Mouse (Mus musculus) urinary bladder, postnatal 25 days (tissue): ENCODE results near the gene AU040320.

Source experiments
- DNase-seq: peaks from one replicate; pipeline ENCODE4 v3.0.0; 2022; ENCODE audit warnings: low spot score

Gene AU040320

DNA sequence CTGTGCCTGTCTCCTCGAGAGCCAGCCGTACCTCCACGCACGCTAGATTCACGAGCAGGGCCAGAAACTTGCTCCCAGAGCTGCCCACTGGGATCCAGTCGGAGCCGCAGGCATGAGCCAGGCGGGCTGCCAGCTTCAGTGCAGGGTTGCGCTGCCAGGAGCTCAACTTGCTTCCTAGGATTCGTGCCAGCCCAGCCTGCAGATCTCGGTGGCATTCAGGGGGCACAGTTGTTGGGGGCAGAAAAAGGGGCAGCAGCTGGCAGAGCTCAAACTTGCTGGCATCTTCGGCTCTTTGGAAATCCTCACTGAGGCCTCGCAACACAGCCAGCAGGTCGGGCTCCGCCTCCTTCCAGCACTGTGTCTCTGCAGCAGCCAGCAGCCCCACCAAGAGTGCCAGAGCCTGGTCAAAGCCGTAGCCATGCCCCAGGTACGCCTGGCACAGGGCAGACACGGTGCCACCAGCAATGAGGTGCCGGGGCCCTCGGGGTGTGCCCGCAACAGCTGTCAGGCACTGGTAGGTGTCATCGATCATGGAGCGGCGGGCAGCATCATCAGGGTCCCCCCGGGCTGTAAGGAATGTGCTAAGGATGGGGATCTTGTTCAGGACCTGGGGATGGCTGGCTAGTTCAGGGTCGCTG is 3.2 kb upstream of the AU040320 start:
- no peak for DNase-seq

DNA sequence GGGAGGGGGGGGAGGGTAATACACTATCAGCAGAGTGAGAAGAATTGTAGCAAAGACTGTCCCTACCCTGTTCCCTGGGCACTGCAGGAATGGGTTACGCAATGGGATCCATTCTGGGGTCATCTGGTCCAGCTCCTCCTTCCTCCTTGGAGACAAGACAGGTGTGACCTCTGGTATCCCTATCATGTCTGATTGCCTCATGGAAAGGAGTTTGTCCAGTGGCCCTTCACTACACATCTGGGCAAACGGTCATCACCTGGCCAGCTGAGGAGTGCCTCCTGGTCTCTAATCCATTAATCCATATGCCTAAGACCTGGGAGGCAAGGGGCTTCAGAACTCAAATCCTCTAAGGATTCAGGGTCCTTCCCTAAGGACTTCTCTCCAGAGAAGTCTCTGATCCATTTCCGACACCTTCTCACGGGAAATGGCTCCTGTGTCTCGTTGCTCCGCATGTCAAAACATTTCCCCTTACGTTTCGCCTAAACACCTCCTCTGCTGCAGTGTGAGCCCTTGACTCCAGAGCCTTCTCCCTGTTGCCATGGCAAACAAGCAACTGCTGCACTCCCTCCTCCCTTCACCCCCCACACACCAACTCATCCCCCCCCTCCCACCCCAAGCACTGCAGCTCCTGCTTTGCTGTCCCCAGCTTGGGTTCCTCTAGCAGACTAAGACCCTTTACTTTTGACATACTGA is 2.3 kb upstream of the AU040320 start:
- no peak for DNase-seq

DNA sequence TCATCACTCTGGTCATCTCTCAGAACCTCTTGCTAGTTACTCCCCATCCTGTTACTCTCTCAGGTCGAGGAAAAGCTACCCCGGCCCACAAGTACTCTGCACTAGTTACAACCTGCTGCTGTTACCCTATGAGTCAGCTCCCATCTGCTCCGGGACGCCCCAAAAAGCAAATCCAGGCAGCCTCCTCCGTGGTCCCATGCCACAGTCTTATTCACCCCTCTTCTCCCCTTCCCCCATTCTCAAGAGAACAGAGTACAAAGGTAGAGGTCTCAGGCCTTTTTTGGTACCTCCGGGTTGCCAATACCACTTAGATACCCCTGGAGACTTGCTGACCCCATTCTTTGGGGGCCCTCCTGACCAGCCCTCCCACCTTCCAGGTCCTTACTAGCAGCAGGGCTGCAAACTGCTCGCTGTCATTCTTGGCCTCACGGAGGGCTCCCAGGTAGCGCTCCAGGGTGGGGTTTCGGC is 1.8 kb upstream of the AU040320 start:
- DNase-seq, result no peak

DNA sequence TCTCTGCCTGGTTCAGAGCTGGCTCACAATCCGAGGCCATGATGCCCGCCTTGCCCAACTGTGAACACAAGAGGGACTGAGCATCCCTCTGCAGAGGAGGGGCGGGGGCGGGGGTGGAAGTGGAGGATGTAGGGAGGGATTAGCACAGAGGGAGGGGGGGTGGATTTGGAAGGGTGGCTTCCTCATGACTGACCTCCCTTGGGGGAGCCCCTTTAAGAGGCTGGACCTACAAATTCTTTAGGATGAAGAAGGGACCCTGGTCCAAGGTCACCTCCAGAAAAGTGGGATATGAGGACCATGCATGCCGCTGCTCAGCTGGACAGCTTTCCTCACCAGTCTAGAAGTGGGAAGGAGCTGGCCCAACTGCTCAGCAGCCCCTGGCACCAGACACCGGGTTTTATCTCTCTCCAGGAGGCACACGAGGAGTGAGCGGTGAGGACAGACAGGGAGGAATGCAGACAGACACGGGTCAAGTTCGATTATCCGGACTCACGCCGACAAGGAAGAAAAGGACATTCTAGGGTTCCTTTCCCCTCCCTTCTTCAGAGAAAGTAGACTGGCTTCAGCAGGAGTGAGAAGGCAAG is 1.2 kb upstream of the AU040320 start:
- DNase-seq, result no peak

DNA sequence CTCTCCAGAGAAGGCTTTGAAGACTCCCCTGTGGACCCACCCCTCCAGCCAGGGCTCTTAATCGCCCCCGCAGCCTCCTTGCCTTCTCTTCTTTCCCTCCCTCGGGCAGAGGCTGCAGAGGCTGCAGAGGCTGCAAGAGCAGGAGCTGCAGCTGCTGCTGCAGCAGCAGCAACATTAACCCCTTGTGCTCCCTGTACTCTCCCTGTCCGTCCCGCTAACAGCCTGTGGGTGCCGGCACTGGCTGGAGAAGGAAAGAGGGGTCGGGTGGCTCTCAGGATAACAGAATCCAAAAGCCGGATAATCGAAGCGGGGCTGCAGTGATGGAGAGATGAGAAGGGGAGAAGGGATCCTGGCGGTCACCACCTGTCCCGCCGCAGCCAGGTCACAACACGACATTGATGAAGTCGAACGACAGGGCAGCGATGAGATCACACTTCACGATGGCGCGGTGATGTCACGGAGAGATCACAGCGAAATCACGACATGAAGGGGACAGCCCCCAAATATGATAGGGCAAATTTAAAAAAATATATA is 669 bp upstream of the AU040320 start:
- no peak for DNase-seq

DNA sequence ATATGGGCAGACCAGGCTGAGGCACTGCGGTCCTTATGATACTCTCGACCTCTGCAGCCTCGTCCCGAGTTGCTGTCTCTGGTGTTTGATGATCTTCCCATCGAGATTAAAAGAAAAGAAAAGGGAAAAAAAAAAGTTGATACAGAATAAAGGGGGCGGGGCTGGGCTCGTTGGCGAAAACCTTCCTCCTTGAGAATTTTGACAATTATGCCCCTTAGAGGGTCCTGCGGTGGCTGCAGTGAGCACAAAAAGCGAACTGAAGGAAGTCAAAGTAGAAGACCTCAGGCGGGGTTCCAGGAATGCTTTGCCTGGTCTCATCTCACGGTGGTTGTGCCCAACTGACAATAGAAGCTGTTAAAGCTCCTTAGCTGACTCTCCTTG is 877 bp downstream of the AU040320 start:
- no peak for DNase-seq

DNA sequence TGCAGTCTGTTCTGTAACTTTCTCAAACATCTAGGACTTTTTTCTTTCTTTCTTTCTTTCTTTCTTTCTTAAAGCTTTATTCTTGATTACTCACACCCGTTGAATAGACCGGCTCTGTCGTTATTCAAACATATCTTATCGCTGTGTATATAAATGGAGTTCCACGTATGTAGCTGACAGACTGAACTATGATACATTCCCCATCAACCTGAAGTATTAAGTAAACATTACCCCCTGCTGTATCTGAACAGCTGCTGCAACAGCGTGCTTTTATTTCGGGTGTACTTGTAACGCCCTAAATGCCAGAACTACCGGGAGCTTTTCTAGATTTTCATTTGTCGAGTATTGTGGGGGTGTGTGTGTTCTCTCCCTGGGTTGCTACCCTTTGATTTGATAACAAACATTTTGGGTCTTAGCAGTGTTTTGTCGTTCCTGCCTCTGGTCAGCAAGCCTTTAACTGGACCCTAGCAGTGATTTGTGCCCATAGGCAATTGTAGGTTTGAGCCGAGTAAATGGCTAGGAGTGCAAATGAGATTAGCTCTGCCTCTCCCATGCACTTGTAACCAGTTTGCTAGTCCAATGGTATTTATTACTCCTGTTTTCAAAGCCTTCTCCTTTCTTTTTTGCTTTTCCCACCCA is 1.5 kb downstream of the AU040320 start:
- no peak for DNase-seq

DNA sequence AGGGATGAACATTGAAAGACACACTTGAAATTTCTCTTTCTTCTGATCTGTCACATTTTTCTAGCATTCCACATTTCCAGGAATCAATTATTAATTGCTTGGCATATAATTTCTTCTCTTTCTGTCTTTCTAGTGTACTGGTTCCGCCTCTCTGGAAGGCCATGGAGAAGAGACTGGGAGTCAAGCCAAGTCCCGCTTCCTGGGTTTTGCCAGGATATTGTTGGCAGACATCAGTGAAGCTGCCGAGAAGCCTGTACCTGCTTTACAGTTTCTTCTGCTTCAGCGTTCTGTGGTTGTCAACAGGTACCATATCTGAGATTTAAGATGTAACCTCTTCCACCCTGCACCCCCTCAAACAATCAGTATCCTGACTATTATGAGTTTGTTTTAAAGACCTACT is 3.4 kb downstream of the AU040320 start:
- no peak for DNase-seq

DNA sequence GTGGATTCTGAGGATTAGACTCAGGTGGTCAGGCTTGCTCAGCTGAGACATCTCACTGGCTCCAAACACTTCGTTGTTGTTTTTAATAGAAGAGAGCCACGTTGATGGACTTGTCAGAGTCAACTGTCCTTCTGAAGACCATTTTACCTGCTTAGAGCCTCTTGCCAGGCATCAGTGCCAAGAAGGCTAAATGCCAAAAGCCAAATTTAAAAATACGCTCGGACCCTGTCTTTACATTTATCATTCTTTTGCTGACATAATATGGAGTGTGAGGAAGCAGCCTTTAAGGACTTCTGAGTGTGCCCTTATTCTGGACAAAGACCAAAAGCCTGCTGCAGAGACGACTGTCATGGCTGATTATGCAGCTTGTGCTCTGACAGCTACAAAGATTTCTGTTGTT is 5.0 kb downstream of the AU040320 start:
- no peak for DNase-seq

DNA sequence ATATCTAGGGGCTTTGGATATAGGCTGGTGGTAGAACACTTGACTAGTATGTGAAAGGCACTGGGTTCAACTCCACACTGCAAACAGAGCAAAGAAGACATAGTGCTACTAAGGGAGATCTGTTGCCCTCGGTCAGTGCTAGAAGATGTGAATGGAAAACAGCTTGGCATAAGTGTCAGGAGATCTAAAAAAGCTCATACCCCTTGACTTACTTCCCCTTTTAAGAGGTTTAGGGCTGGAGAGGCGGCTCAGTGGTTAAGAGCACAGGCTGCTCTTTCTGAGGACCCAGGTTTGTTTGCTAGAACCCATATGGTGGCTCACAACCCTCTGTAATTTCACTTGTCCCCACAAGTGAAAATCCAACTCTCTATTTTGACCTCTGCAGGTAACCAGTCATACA is 6.1 kb downstream of the AU040320 start:
- DNase-seq, result no peak

DNA sequence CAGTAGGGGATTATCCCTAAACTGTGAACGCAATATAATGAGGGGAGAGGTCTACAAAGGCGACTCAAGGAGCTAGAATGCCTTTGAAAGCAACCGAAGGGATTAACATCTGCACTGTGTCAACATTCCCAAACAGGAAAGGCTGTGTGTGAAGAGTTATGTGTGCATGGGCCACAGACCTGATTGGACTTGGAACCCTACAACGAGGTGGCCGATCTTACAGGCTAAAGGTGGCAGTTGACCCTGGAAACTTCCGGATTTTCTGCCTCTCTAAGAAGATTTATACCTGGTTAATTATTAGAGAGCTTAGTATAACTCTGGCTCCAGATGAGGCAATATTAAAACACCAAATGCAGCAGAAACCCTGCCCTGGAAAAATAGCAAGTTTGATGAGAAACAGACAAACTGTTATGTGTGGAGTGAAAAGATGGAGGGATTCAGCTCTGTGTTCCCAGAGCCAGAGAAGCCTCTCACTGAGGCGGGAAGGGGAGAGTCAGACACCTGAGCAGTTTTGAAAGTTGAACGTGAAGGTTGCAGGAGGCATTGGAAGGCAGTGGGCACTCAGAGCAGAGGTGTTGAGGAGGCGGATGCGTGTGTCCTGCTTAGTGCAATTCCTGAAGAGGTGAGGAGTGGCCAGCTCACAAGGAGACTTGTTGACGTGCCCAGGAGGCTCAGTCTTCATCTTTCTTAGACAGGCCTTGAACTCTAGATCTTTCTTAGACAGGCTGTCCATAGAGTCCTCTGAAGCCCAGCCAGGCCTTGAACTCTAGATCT is 9.4 kb downstream of the AU040320 start:
- DNase-seq, result no peak

DNA sequence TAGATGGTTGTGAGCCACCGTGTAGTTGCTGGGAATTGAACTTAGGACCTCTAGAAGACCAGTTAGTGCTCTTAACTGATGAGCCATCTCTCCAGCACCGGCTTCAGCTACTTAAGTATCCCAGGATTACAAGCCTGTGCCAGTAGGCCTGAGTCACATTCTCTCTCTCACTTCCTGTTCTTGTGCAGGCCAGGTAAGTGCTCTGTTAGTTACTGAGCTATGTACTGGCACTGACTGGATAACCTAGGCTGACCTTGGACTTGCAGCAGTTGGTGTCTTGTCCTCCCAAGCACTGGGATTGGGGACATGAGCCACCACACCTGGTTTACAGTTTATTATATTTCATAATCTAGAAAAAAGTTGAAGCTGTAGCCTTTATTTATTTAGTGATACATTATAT is 10.1 kb downstream of the AU040320 start:
- DNase-seq, result no peak

DNA sequence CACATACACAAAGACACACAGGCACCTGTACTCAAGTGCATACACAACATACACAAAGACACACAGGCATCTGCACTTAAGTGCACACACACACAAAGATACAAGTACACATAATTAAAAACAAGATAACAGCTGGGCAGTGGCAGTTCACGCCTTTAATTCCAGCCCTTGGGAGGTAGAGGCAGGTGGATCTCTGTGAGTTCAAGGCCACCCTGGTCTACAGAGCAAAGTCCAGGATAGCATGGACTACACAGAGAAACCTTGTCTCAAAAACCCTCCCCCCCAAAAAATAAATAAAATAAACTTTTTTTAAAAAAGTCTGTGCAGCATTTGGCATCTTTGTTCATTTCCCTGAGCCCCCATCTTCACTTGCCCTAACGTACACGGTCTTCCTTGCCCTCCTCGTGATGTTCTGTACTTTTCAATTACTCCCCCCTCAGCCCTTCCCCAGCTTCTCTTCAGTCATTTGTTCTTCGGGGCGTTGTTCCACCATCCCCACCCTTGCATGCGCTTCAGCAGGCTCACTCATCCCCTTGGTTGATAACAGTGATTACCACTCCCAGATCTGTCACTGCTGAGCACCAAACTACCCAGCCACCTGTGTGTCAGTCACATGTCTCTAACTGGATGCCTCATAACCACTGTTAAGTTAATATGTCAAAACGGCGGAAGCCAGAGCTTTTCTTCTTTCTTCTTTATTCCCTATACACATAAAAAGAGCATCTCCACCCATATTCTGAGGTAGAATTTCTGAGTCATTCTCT is 16.6 kb downstream of the AU040320 start:
- no peak for DNase-seq

DNA sequence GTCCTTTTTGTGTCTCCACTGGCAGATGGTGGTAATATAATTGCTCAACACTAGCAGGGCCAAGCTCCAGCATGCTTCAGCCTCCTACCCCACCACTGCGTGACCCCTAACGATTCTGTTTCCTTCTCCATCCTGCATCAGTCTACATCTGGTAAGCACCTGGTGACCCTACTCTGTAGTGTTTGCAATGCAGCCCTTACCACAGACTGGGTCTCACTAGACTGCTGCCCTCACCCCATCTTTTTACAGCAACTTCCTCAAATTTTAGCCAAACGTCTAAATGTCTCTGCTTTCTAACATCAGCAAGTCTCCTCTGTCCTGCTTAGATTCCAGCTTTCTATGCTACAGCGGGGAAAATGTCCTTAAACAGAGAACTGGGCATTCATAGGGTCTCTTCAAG is 17.5 kb downstream of the AU040320 start:
- no peak for DNase-seq

DNA sequence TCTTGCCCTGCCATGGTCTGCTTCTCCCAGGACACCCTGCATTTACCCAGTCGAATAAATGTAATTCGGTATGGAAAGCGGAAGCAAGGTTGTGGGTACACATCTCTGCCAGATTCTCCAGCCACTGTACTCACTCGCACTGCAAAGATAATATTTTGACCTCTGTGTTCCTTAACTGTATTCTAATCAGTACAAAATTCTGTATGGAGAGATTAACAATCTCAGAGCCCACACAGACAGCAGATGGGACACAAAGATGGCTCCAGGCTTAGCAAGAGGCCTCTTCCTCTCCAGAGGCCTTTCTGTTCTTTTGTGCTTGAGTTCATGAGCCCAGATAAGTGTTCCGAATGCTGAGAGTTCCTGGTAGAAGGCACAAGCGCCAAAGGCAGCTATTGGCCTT is 20.5 kb downstream of the AU040320 start:
- DNase-seq, result no peak

DNA sequence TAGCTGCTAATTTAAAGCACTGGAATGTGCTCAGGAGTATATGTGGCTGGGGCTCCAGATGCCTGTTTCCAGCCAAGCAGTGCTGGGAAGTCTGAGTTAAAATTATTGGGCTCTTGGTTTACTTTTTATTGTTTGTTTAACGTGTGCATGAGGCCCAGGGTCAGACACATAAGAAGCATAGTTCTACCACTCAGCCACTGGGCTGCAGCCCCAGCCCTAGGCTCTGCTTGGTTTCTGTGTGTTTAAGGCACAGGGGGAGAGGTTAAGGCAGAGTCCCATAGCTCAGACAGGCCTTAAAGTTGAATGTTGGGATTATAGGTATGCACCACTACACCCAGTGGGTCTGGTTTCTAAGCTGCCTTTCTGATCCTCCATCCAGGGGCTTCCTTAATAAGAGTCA is 21.8 kb downstream of the AU040320 start:
- DNase-seq, result no peak

DNA sequence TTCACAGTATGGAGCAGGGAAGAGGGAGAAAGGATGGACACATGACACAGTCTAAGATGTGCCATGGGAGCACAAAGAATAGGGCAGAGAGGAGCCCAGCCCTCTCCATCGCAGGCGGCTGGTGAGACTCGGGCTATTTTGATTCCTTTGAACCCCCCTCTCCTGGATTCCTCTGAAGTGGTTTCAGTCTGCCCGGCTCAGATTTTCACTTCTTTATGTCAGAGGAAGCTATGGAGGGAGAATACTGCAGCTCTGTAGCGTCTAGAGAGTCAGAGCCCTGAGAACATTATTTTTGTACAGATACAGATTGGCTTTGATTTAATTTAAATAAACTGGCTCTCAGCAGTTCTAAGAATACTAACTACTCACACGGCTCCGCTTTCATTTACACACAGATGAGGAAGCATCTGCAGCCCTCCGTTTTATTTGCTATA is 25.8 kb downstream of the AU040320 start:
- DNase-seq, result no peak

DNA sequence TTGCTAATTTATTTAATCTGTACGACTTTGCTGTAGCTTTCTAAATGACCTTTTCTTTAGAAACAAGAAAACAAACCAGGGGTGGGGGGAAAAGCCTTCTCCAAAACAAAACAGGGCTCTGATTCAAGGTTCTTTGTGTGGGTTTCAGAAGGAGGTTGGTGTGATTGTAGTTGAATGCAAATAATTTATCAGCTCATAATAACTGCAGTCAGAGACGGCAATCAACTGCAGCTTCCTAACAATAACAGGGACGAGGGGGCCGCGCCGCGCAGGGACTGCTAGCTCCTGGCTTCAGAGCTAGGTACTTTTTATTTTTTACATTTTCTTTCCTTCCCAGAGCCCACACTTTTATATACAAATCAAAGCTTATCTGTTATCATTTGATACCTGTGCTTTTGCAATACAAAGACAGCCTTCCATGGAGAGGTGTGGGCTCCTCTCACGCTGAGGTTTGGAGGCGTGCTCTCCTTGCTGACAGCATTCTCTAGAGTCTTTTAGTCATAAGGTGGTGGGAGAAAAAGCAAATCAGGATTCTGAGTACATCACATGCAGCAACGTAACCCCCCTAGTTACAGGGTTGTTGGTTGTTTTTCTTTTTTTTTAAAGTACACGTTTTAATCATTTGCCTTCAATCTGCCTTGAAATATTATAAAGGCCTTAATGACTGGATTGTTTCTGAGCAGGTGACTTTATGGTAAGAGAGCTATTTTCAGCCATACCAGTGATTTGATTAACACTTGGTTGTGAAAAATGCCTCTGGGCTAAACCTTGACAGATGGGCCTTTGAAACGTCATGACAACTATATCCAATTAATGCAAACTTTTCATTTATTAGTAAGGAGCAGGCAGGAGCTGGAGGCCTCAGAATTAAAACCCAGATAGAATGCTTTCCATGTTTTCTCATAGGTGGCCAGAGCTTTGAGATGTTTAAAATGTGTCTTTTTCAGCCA is 26.8 kb downstream of the AU040320 start:
- DNase-seq, result no peak

DNA sequence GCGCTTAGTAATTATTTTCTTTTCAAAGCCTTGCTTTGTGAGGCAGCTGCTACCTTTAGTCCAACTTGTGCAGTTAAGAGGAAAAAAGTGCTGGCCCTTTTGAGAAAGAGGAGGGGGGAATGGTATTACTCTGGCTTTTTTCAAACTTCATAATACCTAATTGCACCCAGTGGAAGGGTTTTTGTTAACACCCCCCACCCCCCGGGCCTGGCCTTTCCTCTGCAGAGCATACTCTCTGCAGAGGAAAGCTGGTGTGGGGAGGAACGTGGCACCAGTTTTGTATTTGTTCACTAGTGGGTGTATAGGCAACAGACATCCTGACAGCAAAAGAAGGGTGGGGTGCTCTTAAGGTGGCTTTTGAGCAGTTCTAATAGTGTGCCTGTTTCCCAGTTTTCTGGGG is 28.5 kb downstream of the AU040320 start:
- DNase-seq, result no peak

DNA sequence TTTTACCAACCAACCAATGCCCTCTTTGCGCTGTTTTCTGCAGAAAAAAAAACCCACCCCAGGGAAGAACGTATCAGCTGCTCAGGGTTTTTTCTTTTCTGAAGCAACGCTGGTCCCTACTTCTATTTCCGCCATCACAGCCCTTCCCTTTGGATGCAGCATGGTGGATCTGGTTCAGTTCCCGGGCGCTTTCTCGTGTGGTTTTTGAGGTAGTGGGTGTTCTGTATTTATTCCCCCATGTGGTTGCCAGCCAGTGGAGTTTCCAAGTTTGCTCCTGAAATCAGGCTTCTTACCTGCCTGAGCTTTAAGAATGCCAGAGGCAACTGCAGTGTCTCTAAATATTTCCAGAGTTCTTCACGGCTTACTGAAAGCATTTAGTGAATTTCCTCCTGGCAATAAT is 29.2 kb downstream of the AU040320 start:
- no peak for DNase-seq
